Mouse (Mus musculus) adrenal gland, adult (tissue): ENCODE results near the gene Olfr1462.

Experiments used
- DNase-seq, 2 experiments: peaks; one replicate each; pipeline ENCODE4 v3.0.0; 2022 to 2023; ENCODE audit warnings: low spot score in 1 of 2; ENCODE audit not compliant: inconsistent age in 2 of 2

Olfr1462 gene

GRCm38 (mm10) chr19:13185434-13185833 is at the start of gene Olfr1462:
Olfr1462 (plus strand) TSS chr19:13185734.
- no peak for DNase-seq

GRCm38 (mm10) chr19:13149449-13149848 is 36.1 kb upstream of the Olfr1462 start, which contains the start of gene Olfr1459:
Olfr1459 (minus strand) TSS chr19:13149549.
- DNase-seq: no peak

- DNase-seq: no peak
Measured at GRCm38 (mm10) chr19:13162700-13163099, 22.8 kb upstream of the Olfr1462 start, which contains the start of gene Olfr1461. Olfr1461 (plus strand) TSS chr19:13163000.

- no peak for DNase-seq
Measured at GRCm38 (mm10) chr19:13221666-13222065, 36.1 kb downstream of the Olfr1462 start.

- DNase-seq: no peak
Measured at GRCm38 (mm10) chr19:13231028-13231427, 45.5 kb downstream of the Olfr1462 start, which contains the start of gene Olfr1463. Olfr1463 (plus strand) TSS chr19:13231328.
